Mouse (Mus musculus) telencephalon, adult 2 months (tissue): ENCODE results near the gene Cecr2.
A peak's percentile ranks its signal among the peaks of the same experiment; 100 is the strongest.
"Not testable (repeated sequence)": the region's sequence is repeated elsewhere in the genome, so short reads cannot be mapped to it uniquely, and the experiment has no call there.

Experiments
- DNase-seq: peaks from one replicate; pipeline ENCODE4 v3.0.0-alpha.2; 2011; ENCODE audit warnings: low read depth, low spot score

Gene Cecr2

GRCm38 (mm10) chr6:120772025-120772424 lies 105.9 kb downstream of the Cecr2 start:
- DNase-seq = no peak

- DNase-seq = no peak
Measured at GRCm38 (mm10) chr6:120773149-120773628, 107.0 kb downstream of the Cecr2 start, which contains the start of gene Slc25a18. Slc25a18 (plus strand) TSS chr6:120773578.

GRCm38 (mm10) chr6:120773763-120774162 lies 107.6 kb downstream of the Cecr2 start:
- DNase-seq = no peak

GRCm38 (mm10) chr6:120776286-120776685 lies 110.1 kb downstream of the Cecr2 start:
- no peak for DNase-seq

- DNase-seq = no peak
Measured at GRCm38 (mm10) chr6:120777533-120777932, 111.4 kb downstream of the Cecr2 start.

- no peak for DNase-seq
Measured at GRCm38 (mm10) chr6:120778226-120778625, 112.1 kb downstream of the Cecr2 start.

- no peak for DNase-seq
Measured at GRCm38 (mm10) chr6:120782948-120783347, 116.8 kb downstream of the Cecr2 start.

GRCm38 (mm10) chr6:120784351-120784750 lies 118.2 kb downstream of the Cecr2 start:
- DNase-seq = no peak

GRCm38 (mm10) chr6:120788068-120788607 lies 122.0 kb downstream of the Cecr2 start:
- no peak for DNase-seq

- no peak for DNase-seq
Measured at GRCm38 (mm10) chr6:120788904-120789303, 122.7 kb downstream of the Cecr2 start.

- DNase-seq = no peak
Measured at GRCm38 (mm10) chr6:120790153-120790552, 124.0 kb downstream of the Cecr2 start.

GRCm38 (mm10) chr6:120790717-120791116 lies 124.5 kb downstream of the Cecr2 start:
- no peak for DNase-seq

- peak; percentile 69 for DNase-seq
Measured at GRCm38 (mm10) chr6:120792947-120793346, 126.8 kb downstream of the Cecr2 start.

GRCm38 (mm10) chr6:120795422-120796086 lies 129.4 kb downstream of the Cecr2 start:
- no peak for DNase-seq

GRCm38 (mm10) chr6:120796111-120796510 lies 129.9 kb downstream of the Cecr2 start:
- peak; percentile 81 for DNase-seq

GRCm38 (mm10) chr6:120798019-120798418 lies 131.8 kb downstream of the Cecr2 start:
- peak; percentile 52 for DNase-seq

GRCm38 (mm10) chr6:120798905-120799304 lies 132.7 kb downstream of the Cecr2 start:
- no peak for DNase-seq

- no peak for DNase-seq
Measured at GRCm38 (mm10) chr6:120799581-120800041, 133.4 kb downstream of the Cecr2 start.

GRCm38 (mm10) chr6:120806999-120807737 lies 141.0 kb downstream of the Cecr2 start:
- no peak for DNase-seq

- DNase-seq = no peak
Measured at GRCm38 (mm10) chr6:120807738-120808081, 141.5 kb downstream of the Cecr2 start.

GRCm38 (mm10) chr6:120811999-120812398 lies 145.8 kb downstream of the Cecr2 start:
- not testable (repeated sequence) for DNase-seq

GRCm38 (mm10) chr6:120819294-120819693 lies 153.1 kb downstream of the Cecr2 start:
- DNase-seq = no peak

GRCm38 (mm10) chr6:120820144-120820543 lies 154.0 kb downstream of the Cecr2 start:
- DNase-seq = no peak
